Mouse (Mus musculus) CH12.LX (cell line): ENCODE data around the gene Tmem108. TPM values are rescaled to one million over a fixed set of nuclear protein-coding genes. Genes with fewer than 3 reads are reported as not detected.

Experiments
- DNase-seq: peaks from one replicate; pipeline ENCODE4 v3.0.0-alpha.2; 2013; ENCODE audit errors: extremely low read depth
- H3K27ac ChIP-seq: 2 replicates; pipeline ENCODE4 v1.5.1; 2012; ENCODE audit warnings: low read depth, mild to moderate bottlenecking, control low read depth, moderate library complexity; ENCODE audit not compliant: insufficient read depth
- H3K27me3 ChIP-seq: replicated peaks from 2 replicates; pipeline ENCODE3; 2012; ENCODE audit warnings: inconsistent platforms
- H3K36me3 ChIP-seq, 2 experiments: replicated peaks in 1 of 2; 2 replicates each; pipeline versions ENCODE3 to v1.6.1; 2012; ENCODE audit warnings: inconsistent platforms in 1 of 2, low read length in 1 of 2, mild to moderate bottlenecking in 1 of 2, mixed read lengths in 1 of 2, moderate library complexity in 1 of 2; ENCODE audit not compliant: control insufficient read depth in 1 of 2, insufficient read depth in 1 of 2
- H3K4me1 ChIP-seq, 2 experiments: 2 replicates each; pipeline ENCODE4 v1.6.1; 2012; ENCODE audit warnings: inconsistent platforms in 1 of 2, moderate library complexity in 1 of 2; ENCODE audit not compliant: insufficient read depth in 2 of 2, control insufficient read depth in 1 of 2
- H3K4me2 ChIP-seq: 2 replicates; pipeline ENCODE4 v1.6.1; 2012; ENCODE audit warnings: low read depth, mild to moderate bottlenecking, control low read depth; ENCODE audit not compliant: poor library complexity, insufficient read depth, severe bottlenecking
- H3K4me3 ChIP-seq, 3 experiments: fragments of 150-350 bp in 1 of 3; sonication (generic) in 1 of 3; replicated peaks in 1 of 3; 2 replicates each; pipeline versions ENCODE3 to v1.5.1; 2011 to 2012; ENCODE audit warnings: low read depth in 2 of 3, low read length in 2 of 3, mild to moderate bottlenecking in 2 of 3, moderate library complexity in 2 of 3, control low read depth in 1 of 3, improper control_type of control experiment in 1 of 3, inconsistent platforms in 1 of 3, mixed read lengths in 1 of 3; ENCODE audit not compliant: poor library complexity in 1 of 3
- H3K79me2 ChIP-seq: replicated peaks from 2 replicates; pipeline ENCODE4 v1.6.1; 2012; ENCODE audit warnings: mild to moderate bottlenecking, moderate library complexity; ENCODE audit not compliant: control insufficient read depth, poor library complexity, insufficient read depth, severe bottlenecking; ENCODE audit errors: extremely low read depth
- H3K9ac ChIP-seq: 2 replicates; pipeline ENCODE4 v1.6.1; 2012; ENCODE audit warnings: low read depth, mild to moderate bottlenecking, control low read depth, moderate library complexity; ENCODE audit not compliant: insufficient read depth
- H3K9me3 ChIP-seq: replicated peaks from 2 replicates; pipeline ENCODE3; 2012; ENCODE audit warnings: low read length, inconsistent platforms, mixed read lengths
- CHD1 ChIP-seq: IDR thresholded peaks from 2 replicates; pipeline ENCODE4 v1.6.1; 2012; ENCODE audit warnings: low read depth, low read length, improper control_type of control experiment, inconsistent platforms
- E2F4 ChIP-seq: IDR thresholded peaks from 2 replicates; pipeline ENCODE4 v1.6.1; 2011; ENCODE audit warnings: low read depth, low read length, improper control_type of control experiment; ENCODE audit not compliant: insufficient replicate concordance
- GABPA ChIP-seq: IDR thresholded peaks from 2 replicates; pipeline ENCODE4 v1.6.1; 2012; ENCODE audit warnings: low read depth, low read length, improper control_type of control experiment, inconsistent platforms; ENCODE audit not compliant: insufficient replicate concordance
- JUND ChIP-seq: conservative IDR thresholded peaks from 2 replicates; pipeline ENCODE4 v1.6.1; 2011; ENCODE audit warnings: low read depth, low read length, improper control_type of control experiment
- MAFK ChIP-seq: IDR thresholded peaks from 2 replicates; pipeline ENCODE4 v1.6.1; 2011; ENCODE audit warnings: low read length, improper control_type of control experiment; ENCODE audit not compliant: insufficient replicate concordance
- MXI1 ChIP-seq: IDR thresholded peaks from 2 replicates; pipeline ENCODE4 v1.6.1; 2011; ENCODE audit warnings: mild to moderate bottlenecking, low read depth, low read length, improper control_type of control experiment
- MYC ChIP-seq: IDR thresholded peaks from 2 replicates; pipeline ENCODE4 v1.6.1; 2011; ENCODE audit warnings: low read depth, mild to moderate bottlenecking, improper control_type of control experiment, low read length
- NELFE ChIP-seq: IDR thresholded peaks from 2 replicates; pipeline ENCODE4 v1.6.1; 2011; ENCODE audit warnings: low read depth, low read length, improper control_type of control experiment
- PAX5 ChIP-seq: IDR thresholded peaks from 2 replicates; pipeline ENCODE4 v1.6.1; 2012; ENCODE audit warnings: low read length, inconsistent platforms, mixed read lengths
- POLR2AphosphoS2 ChIP-seq: IDR thresholded peaks from 2 replicates; pipeline ENCODE4 v1.6.1; 2011; ENCODE audit warnings: low read depth, low read length, improper control_type of control experiment
- RCOR1 ChIP-seq: conservative IDR thresholded peaks from 2 replicates; pipeline ENCODE4 v1.6.1; 2012; ENCODE audit warnings: low read depth, mild to moderate bottlenecking, inconsistent platforms, low read length, improper control_type of control experiment
- SIN3A ChIP-seq: IDR thresholded peaks from 2 replicates; pipeline ENCODE4 v1.6.1; 2012; ENCODE audit warnings: low read length, improper control_type of control experiment, inconsistent platforms
- SMC3 ChIP-seq: IDR thresholded peaks from 2 replicates; pipeline ENCODE4 v1.6.1; 2011; ENCODE audit warnings: low read depth, low read length, improper control_type of control experiment
- TBP ChIP-seq: conservative IDR thresholded peaks from 2 replicates; pipeline ENCODE4 v1.6.1; 2011; ENCODE audit warnings: low read depth, low read length, improper control_type of control experiment
- TCF12 ChIP-seq: IDR thresholded peaks from 2 replicates; pipeline ENCODE4 v1.6.1; 2014; ENCODE audit warnings: low read depth, mild to moderate bottlenecking, inconsistent platforms, low read length, improper control_type of control experiment
- USF1 ChIP-seq: IDR thresholded peaks from 2 replicates; pipeline ENCODE4 v1.6.1; 2014; ENCODE audit warnings: low read depth, mild to moderate bottlenecking, inconsistent platforms, low read length, improper control_type of control experiment
- ZMIZ1 ChIP-seq: IDR thresholded peaks from 2 replicates; pipeline ENCODE4 v1.6.1; 2012; ENCODE audit warnings: low read depth, mild to moderate bottlenecking, inconsistent platforms, low read length, improper control_type of control experiment
- dilution Hi-C: fragments of 300-500 bp; cut with MboI; formaldehyde crosslinking; loops from 2 replicates; pipeline ENCODE4 v1.14.3; 2020; ENCODE audit warnings: low sequenced_read_pairs; ENCODE audit not compliant: extremely low pct_unique_long_range_greater_than_20kb, extremely low pct_ligation_motif_present
- in situ Hi-C: fragments of 300-500 bp; cut with MboI; formaldehyde crosslinking; loops from 3 replicates; pipeline ENCODE4 v1.14.3; 2019; ENCODE audit warnings: low sequenced_read_pairs, low pct_ligation_motif_present, low pct_unique_long_range_greater_than_20kb, mixed read lengths
- polyA plus RNA-seq: library from polyadenylated mRNA; unstranded; fragments of >175 nt; gene quantifications from 2 replicates; pipeline ENCODE4 v1.2.1, GENCODE M21; 2012; ENCODE audit warnings: low read depth; ENCODE audit not compliant: insufficient read length
- total RNA-seq, 2 experiments: library from RNA; depleted of rRNA; stranded (reverse); fragments of 300-350 nt in 1 of 2; fragments of >200 nt in 1 of 2; gene quantifications; 2 replicates each; pipeline ENCODE4 v1.2.3; 2012 to 2014

Gene Tmem108
- total and polyA plus RNA-seq, 3 experiments = 0.04 to 0.13 (median 0.07) TPM

- in situ Hi-C loops (no loop called here), dilution Hi-C loops (no loop called here)
- Histone ChIP-seq H3K36me3 (no peaks in the 10 kb centered on the region), H3K4me1 (peaks cover 2 to 21% of the 10 kb centered on the region in 2 experiments; a peak in 2 of 4 replicates), H3K79me2 (no peaks in the 10 kb centered on the region), H3K9me3 (no peaks in the 10 kb centered on the region), H3K27ac (no peak overlapping the region), H3K4me3 (no peak overlapping the region), H3K27me3 (peaks cover 24% of the 10 kb centered on the region), H3K9ac (no peak overlapping the region), H3K4me2 (no peak overlapping the region)
- no peak for DNase-seq
- TF ChIP-seq SMC3 = no peak
- no peak for TF ChIP-seq JUND
- no peak for TF ChIP-seq ZMIZ1
- TF ChIP-seq SIN3A = no peak
- no peak for TF ChIP-seq POLR2AphosphoS2
- no peak for TF ChIP-seq RCOR1
- no peak for TF ChIP-seq MXI1
- TF ChIP-seq E2F4 = no peak
- no peak for TF ChIP-seq TBP
- no peak for TF ChIP-seq CHD1
- no peak for TF ChIP-seq PAX5
- no peak for TF ChIP-seq MYC
- no peak for TF ChIP-seq USF1
- no peak for TF ChIP-seq TCF12
- TF ChIP-seq GABPA = no peak
- TF ChIP-seq NELFE = no peak
Observed at GRCm38 (mm10) chr9:103679234-103679633, 82.4 kb downstream of the Tmem108 start.

GRCm38 (mm10) chr9:103678531-103679060 lies 83.0 kb downstream of the Tmem108 start:
- peaks cover 25% of the 10 kb centered on the region for H3K27me3 ChIP-seq
- dilution Hi-C loops = no loop called here
- H3K4me1 ChIP-seq = peaks cover 2 to 21% of the 10 kb centered on the region in 2 experiments; a peak in 2 of 4 replicates
- no peak overlapping the region for H3K9ac ChIP-seq
- TF ChIP-seq MAFK = no peak
- TF ChIP-seq, all 38 proteins: peak for 0
- no peak overlapping the region for H3K27ac ChIP-seq
- DNase-seq = no peak
- in situ Hi-C loops = no loop called here
- no peaks in the 10 kb centered on the region for H3K9me3 ChIP-seq
- H3K79me2 ChIP-seq = no peaks in the 10 kb centered on the region
- no peak overlapping the region for H3K4me2 ChIP-seq
- no peak overlapping the region for H3K4me3 ChIP-seq
- no peaks in the 10 kb centered on the region for H3K36me3 ChIP-seq
